In the genomic region with DNA sequence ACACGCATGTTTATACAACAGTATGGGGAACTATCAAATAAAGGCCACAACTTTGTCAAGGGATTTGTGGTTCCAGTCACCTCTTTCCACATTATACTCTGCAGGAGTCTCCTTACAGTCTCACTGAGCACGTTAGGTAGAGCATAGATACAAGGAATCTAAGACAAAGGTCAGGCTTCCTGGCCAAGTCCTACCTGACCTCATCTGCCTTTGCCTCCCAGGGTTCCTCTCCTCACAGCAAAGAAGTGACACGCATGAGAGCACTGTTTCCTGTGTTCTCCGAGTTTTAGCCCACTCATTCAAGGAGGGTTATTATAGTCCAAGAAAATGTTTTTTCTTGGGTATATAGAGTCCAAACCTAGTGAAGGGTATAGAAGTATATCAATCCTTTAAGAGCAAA, we compare ENCODE assay signal across 19 mouse cellular contexts. TPM values are rescaled to one million over a fixed set of nuclear protein-coding genes. Genes with fewer than 3 reads are reported as not detected.
DNase-seq lines count a peak whose midpoint lies in the region; ATAC-seq and TF ChIP-seq lines count a peak whose summit lies in the region.
"Had no signal": no experiment of that assay in that cellular context is flagged by ENCODE, and none has a peak within 500 bp of the region (broad histone marks: within the 10 kb centered on the region; RNA-seq: fewer than 3 reads in every experiment).

No protein-coding gene starts in this region.

- DNase-seq in heart, adult 11 months, result peak; percentile 92
- no peak for DNase-seq in heart, postnatal 36 days
- DNase-seq in kidney, adult 2 months, result peak; percentile 58
- no peak for DNase-seq in kidney, postnatal 10 days
- peak; percentile 53 to 61 for DNase-seq in kidney, postnatal 36 days
- no peak for DNase-seq in liver, embryonic 11.5 days (ENCODE audit: low spot score)
- no peak for DNase-seq in liver
- DNase-seq: adrenal gland, postnatal 14 days; cerebellum, adult 8-10 months; gastrocnemius, postnatal 25 days; layer of hippocampus, postnatal 36 days; lung, adult 2 months had no signal

- peaks cover 5% of the 10 kb centered on the region; the same call in 1 of the 2 replicates for H3K4me1 ChIP-seq in kidney, adult 2 months (ENCODE audit: control insufficient read depth, insufficient read depth, low read length)
- peaks cover 18% of the 10 kb centered on the region for H3K4me1 ChIP-seq in brown adipose tissue, adult 24 weeks (ENCODE audit: control insufficient read depth, insufficient read depth, insufficient read length, low read length)
- no peaks in the 10 kb centered on the region for H3K4me1 ChIP-seq in liver, embryonic 11.5 days (replicated peaks; ENCODE audit: control insufficient read depth, insufficient read depth, low read length)
- H3K4me1 ChIP-seq: liver, embryonic 12.5 days; midbrain, embryonic 12.5 days had no signal

- TF ChIP-seq CTCF in kidney, adult 2 months (conservative IDR thresholded peaks at IDR 0.05; ENCODE audit: insufficient read depth, insufficient read length, low read depth, low read length), result no peak

- H3K9ac ChIP-seq in liver, embryonic 11.5 days (ENCODE audit: low read depth, low read length), result no peak overlapping the region
- H3K9ac ChIP-seq: embryonic facial prominence, embryonic 15.5 days; liver, embryonic 12.5 days; midbrain, embryonic 12.5 days had no signal

- H3K4me3 ChIP-seq in kidney, adult 2 months (ENCODE audit: insufficient read depth, low read depth, low read length), result no peak overlapping the region
- H3K4me3 ChIP-seq in brown adipose tissue, adult 24 weeks (ENCODE audit: insufficient read depth, low read depth, low read length), result no peak overlapping the region
- H3K4me3 ChIP-seq in liver, embryonic 11.5 days (ENCODE audit: low read depth, low read length), result no peak overlapping the region
- H3K4me3 ChIP-seq: embryonic facial prominence, embryonic 15.5 days; liver, embryonic 12.5 days; midbrain, embryonic 12.5 days had no signal

- H3K36me3 ChIP-seq in kidney, adult 2 months (ENCODE audit: control insufficient read depth, insufficient read depth, low read length), result no peaks in the 10 kb centered on the region
- H3K36me3 ChIP-seq in liver, embryonic 11.5 days (ENCODE audit: control insufficient read depth, insufficient read depth, low read length), result no peaks in the 10 kb centered on the region
- H3K36me3 ChIP-seq: embryonic facial prominence, embryonic 15.5 days; midbrain, embryonic 12.5 days had no signal

- H3K27ac ChIP-seq in kidney, adult 2 months (ENCODE audit: insufficient read depth, low read depth, low read length), result no peak overlapping the region
- H3K27ac ChIP-seq in brown adipose tissue, adult 24 weeks (replicated peaks; ENCODE audit: low read depth, low read length), result 0 out of 2 replicates have a peak overlapping the region, but pooled peaks have one; percentile 12
- H3K27ac ChIP-seq in liver, embryonic 11.5 days (ENCODE audit: low read depth, low read length), result no peak overlapping the region
- H3K27ac ChIP-seq: embryonic facial prominence, embryonic 15.5 days; liver, embryonic 12.5 days; midbrain, embryonic 12.5 days had no signal

- no peak for ATAC-seq in liver, embryonic 11.5 days (replicated peaks; ENCODE audit: low FRiP score)
- ATAC-seq: forebrain, embryonic 16.5 days; hindbrain, embryonic 16.5 days; intestine, embryonic 16.5 days; liver, embryonic 12.5 days had no signal

- 38% methylated on average over 4 of the region's 4 CpGs for WGBS in kidney, adult 2 months
- WGBS in liver, embryonic 11.5 days, result 82% methylated on average over 4 of the region's 4 CpGs

- H3K27me3 ChIP-seq in kidney, adult 2 months (replicated peaks; ENCODE audit: control insufficient read depth, insufficient read depth, low read length), result no peaks in the 10 kb centered on the region
- H3K27me3 ChIP-seq in liver, embryonic 11.5 days (replicated peaks; ENCODE audit: control insufficient read depth, insufficient read depth, low read length), result no peaks in the 10 kb centered on the region
- H3K27me3 ChIP-seq: embryonic facial prominence, embryonic 15.5 days; liver, embryonic 12.5 days; midbrain, embryonic 12.5 days had no signal

- no peaks in the 10 kb centered on the region for H3K9me3 ChIP-seq in liver, embryonic 11.5 days (ENCODE audit: control insufficient read depth, low read length)
- H3K9me3 ChIP-seq: embryonic facial prominence, embryonic 15.5 days; liver, embryonic 12.5 days; midbrain, embryonic 12.5 days had no signal

- no peak for TF ChIP-seq POLR2A in kidney, adult 2 months (IDR thresholded peaks at IDR 0.05; ENCODE audit: low read depth, low read length)

- no peak overlapping the region for H3K4me2 ChIP-seq in liver, embryonic 11.5 days
- H3K4me2 ChIP-seq: embryonic facial prominence, embryonic 15.5 days; liver, embryonic 12.5 days; midbrain, embryonic 12.5 days had no signal

- intact Hi-C loops in heart, postnatal 36 days (cut with DNase I), result loop anchor here (2.0 kb wide), 1 partner anchor 17 kb away; no protein-coding TSS in a partner anchor

RNA-seq across cellular contexts. Expression of a gene that starts 51.0 kb away (rescaled TPM):
- 10 to 100 TPM; 66.4 to 77.2 TPM for total RNA-seq in heart, postnatal 36 days (2021)
- polyA plus RNA-seq in kidney, adult 2 months (2012; rRNA removed), result 4.4 and 7.2 TPM in 2 replicates
- 10.9 and 13.6 TPM in 2 replicates for polyA plus RNA-seq in brown adipose tissue, adult 24 weeks (2012; ENCODE audit: insufficient read depth, insufficient read length, missing spikeins)
- polyA plus RNA-seq in liver, embryonic 11.5 days (2014; fragmentation: Nextera tagmentation; extraction: Ambion mirVana), result 70.5 and 71.3 TPM in 2 replicates

Comparison
In these comparisons a context has a peak if more than half of its experiments do, and no peak if none do; other contexts are left out.
1. DNase-seq: peak in heart, adult 11 months (single experiment), kidney, adult 2 months (single experiment) and kidney, postnatal 36 days (2 of 2); none in heart, postnatal 36 days (0 of 2), kidney, postnatal 10 days (single experiment), liver, embryonic 11.5 days (single experiment) and liver (single experiment).